Mouse (Mus musculus) CH12.LX (cell line): ENCODE results near the gene Rlbp1.

Source experiments
- CTCF ChIP-seq, 2 experiments: IDR thresholded peaks in 1 of 2; conservative IDR thresholded peaks in 1 of 2; 2 replicates each; pipeline ENCODE4 v1.5.1; 2011 to 2012; ENCODE audit warnings: low read depth in 2 of 2, low read length in 2 of 2, improper control_type of control experiment in 1 of 2, inconsistent platforms in 1 of 2, mild to moderate bottlenecking in 1 of 2, moderate library complexity in 1 of 2
- E2F4 ChIP-seq: IDR thresholded peaks from 2 replicates; pipeline ENCODE4 v1.6.1; 2011; ENCODE audit warnings: low read depth, low read length, improper control_type of control experiment; ENCODE audit not compliant: insufficient replicate concordance
- HCFC1 ChIP-seq: IDR thresholded peaks from 2 replicates; pipeline ENCODE4 v1.6.1; 2012; ENCODE audit warnings: low read depth, mild to moderate bottlenecking, inconsistent platforms, low read length, improper control_type of control experiment
- MAFK ChIP-seq: IDR thresholded peaks from 2 replicates; pipeline ENCODE4 v1.6.1; 2011; ENCODE audit warnings: low read length, improper control_type of control experiment; ENCODE audit not compliant: insufficient replicate concordance
- MAZ ChIP-seq: IDR thresholded peaks from 2 replicates; pipeline ENCODE4 v1.6.1; 2012; ENCODE audit warnings: low read depth, mild to moderate bottlenecking, inconsistent platforms, low read length, improper control_type of control experiment, moderate library complexity
- MXI1 ChIP-seq: IDR thresholded peaks from 2 replicates; pipeline ENCODE4 v1.6.1; 2011; ENCODE audit warnings: mild to moderate bottlenecking, low read depth, low read length, improper control_type of control experiment
- MYC ChIP-seq: IDR thresholded peaks from 2 replicates; pipeline ENCODE4 v1.6.1; 2011; ENCODE audit warnings: low read depth, mild to moderate bottlenecking, improper control_type of control experiment, low read length
- POLR2A ChIP-seq: IDR thresholded peaks from 2 replicates; pipeline ENCODE4 v1.6.1; 2011; ENCODE audit warnings: low read depth, mild to moderate bottlenecking, improper control_type of control experiment, low read length
- RAD21 ChIP-seq: IDR thresholded peaks from 2 replicates; pipeline ENCODE4 v1.6.1; 2011; ENCODE audit warnings: low read depth, mild to moderate bottlenecking, low read length, improper control_type of control experiment, moderate library complexity
- RCOR1 ChIP-seq: conservative IDR thresholded peaks from 2 replicates; pipeline ENCODE4 v1.6.1; 2012; ENCODE audit warnings: low read depth, mild to moderate bottlenecking, inconsistent platforms, low read length, improper control_type of control experiment
- SIN3A ChIP-seq: IDR thresholded peaks from 2 replicates; pipeline ENCODE4 v1.6.1; 2012; ENCODE audit warnings: low read length, improper control_type of control experiment, inconsistent platforms
- UBTF ChIP-seq: IDR thresholded peaks from 2 replicates; pipeline ENCODE4 v1.6.1; 2012; ENCODE audit warnings: low read depth, mild to moderate bottlenecking, inconsistent platforms, low read length, improper control_type of control experiment, moderate library complexity

DNA sequence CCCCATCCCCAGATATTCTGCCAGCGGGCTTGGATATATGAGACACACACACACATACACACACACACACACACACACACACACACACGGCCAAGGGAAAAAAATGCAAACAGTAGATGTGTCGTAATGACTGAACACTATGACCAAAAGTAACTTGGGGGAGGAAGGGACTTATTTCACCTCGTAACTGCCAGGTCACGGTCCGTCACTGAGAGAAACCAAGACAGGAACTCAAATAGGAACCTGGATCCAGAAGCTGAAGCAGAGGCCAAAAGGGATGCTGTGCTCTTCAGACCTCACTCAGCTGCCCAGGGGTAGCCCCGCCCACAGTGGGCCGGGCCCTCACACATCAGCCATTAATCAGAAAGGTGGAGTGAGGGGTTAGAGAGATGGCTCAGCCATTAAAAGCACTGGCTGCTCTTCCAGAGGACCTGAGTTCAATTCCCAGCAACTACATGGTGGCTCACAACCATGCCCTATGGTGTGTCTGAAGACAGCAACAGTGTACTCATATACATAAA, 40.2 kb downstream of the Rlbp1 start:
- TF ChIP-seq CTCF (conservative IDR thresholded peaks at IDR 0.05 in 1 of 2, IDR thresholded peaks at IDR 0.05 in 1 of 2; ENCODE audit: low read depth in 2 of 2, low read length in 2 of 2) (no peak), MYC (no peak), POLR2A (no peak), E2F4 (no peak), MAZ (no peak), SIN3A (no peak), UBTF (no peak), MAFK (no peak), HCFC1 (no peak), RCOR1 (no peak), MXI1 (no peak), RAD21 (no peak)
